Mouse (Mus musculus): ENCODE measurements around the gene Slc25a3. TPM values are rescaled to one million over a fixed set of nuclear protein-coding genes. Genes with fewer than 3 reads are reported as not detected.

Slc25a3 gene
- total and polyA plus RNA-seq, 3 experiments, result 428 to 792 (median 509) TPM

DNA sequence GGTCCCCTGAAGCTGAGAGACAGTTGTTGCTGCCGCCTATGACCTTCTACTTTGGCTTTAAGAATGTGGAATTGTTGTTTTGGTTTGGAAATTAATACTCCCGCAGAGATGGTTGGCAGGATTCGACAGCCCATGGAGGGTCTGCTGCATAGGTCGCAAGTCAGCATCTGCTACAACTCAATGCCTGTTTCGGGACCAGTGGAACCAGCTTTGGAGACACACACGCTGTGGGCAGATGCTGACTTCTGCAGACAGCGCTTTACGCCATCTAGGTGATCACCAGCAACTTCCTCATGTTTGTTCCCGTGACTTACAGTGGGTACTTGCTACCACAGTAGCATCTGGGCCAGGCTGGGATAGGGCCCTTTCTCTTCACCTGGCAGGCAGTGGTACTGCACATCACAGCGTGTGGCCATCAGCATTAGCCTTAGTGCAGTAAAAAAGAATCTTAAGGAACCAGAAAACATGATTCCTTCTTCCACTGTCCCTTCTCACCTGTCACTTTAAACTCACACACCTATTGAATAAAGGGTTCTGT lies 18.9 kb upstream of the Slc25a3 start:
- Histone ChIP-seq H3K27ac (ENCODE audit: insufficient read depth, low read depth) (no peak overlapping the region), H3K79me2 (replicated peaks; ENCODE audit: control insufficient read depth, extremely low read depth, insufficient read depth, poor library complexity, severe bottlenecking) (no peaks in the 10 kb centered on the region), H3K4me1 (ENCODE audit: control insufficient read depth in 1 of 2, insufficient read depth in 2 of 2) (peaks cover 0 to 33% of the 10 kb centered on the region in 2 experiments; a peak in 3 of 4 replicates), H3K4me2 (ENCODE audit: insufficient read depth, low read depth, poor library complexity, severe bottlenecking) (no peak overlapping the region), H3K9ac (ENCODE audit: insufficient read depth, low read depth) (no peak overlapping the region), H3K9me3 (replicated peaks; ENCODE audit: low read length) (no peaks in the 10 kb centered on the region), H3K4me3 (replicated peaks in 1 of 3; ENCODE audit: low read depth in 2 of 3, low read length in 2 of 3, poor library complexity in 1 of 3) (no peak overlapping the region), H3K27me3 (replicated peaks) (no peaks in the 10 kb centered on the region), H3K36me3 (replicated peaks in 1 of 2; ENCODE audit: control insufficient read depth in 1 of 2, insufficient read depth in 1 of 2, low read length in 1 of 2) (peaks cover 13 to 25% of the 10 kb centered on the region in 2 experiments)
- no peak for DNase-seq (ENCODE audit: extremely low read depth)
- in situ Hi-C loops (cut with MboI; ENCODE audit: low pct_ligation_motif_present, low pct_unique_long_range_greater_than_20kb, low sequenced_read_pairs), result loop anchor here (5.0 to 10.0 kb wide), 2 partner anchors 65 to 418 kb away; no protein-coding TSS in a partner anchor
- dilution Hi-C loops (cut with MboI; ENCODE audit: extremely low pct_ligation_motif_present, extremely low pct_unique_long_range_greater_than_20kb, low sequenced_read_pairs), result no loop called here
- TF ChIP-seq SIN3A (IDR thresholded peaks at IDR 0.05; ENCODE audit: low read length) (no peak), KAT2A (IDR thresholded peaks at IDR 0.05; ENCODE audit: insufficient replicate concordance, low read length) (no peak), BHLHE40 (IDR thresholded peaks at IDR 0.05; ENCODE audit: low read depth, low read length) (no peak), UBTF (IDR thresholded peaks at IDR 0.05; ENCODE audit: low read depth, low read length) (no peak), ETS1 (conservative IDR thresholded peaks at IDR 0.05; ENCODE audit: low read depth, low read length) (no peak), POLR2A (IDR thresholded peaks at IDR 0.05; ENCODE audit: low read depth, low read length) (no peak), ZMIZ1 (IDR thresholded peaks at IDR 0.05; ENCODE audit: low read depth, low read length) (no peak), RCOR1 (conservative IDR thresholded peaks at IDR 0.05; ENCODE audit: low read depth, low read length) (no peak), ZC3H11A (IDR thresholded peaks at IDR 0.05; ENCODE audit: low read depth, low read length) (no peak), EP300 (IDR thresholded peaks at IDR 0.05; ENCODE audit: low read length) (no peak), POLR2AphosphoS2 (IDR thresholded peaks at IDR 0.05; ENCODE audit: low read depth, low read length) (no peak), JUND (conservative IDR thresholded peaks at IDR 0.05; ENCODE audit: low read depth, low read length) (no peak), GABPA (IDR thresholded peaks at IDR 0.05; ENCODE audit: insufficient replicate concordance, low read depth, low read length) (no peak), CHD2 (IDR thresholded peaks at IDR 0.05; ENCODE audit: low read length) (no peak), E2F4 (IDR thresholded peaks at IDR 0.05; ENCODE audit: insufficient replicate concordance, low read depth, low read length) (no peak), MEF2A (IDR thresholded peaks at IDR 0.05; ENCODE audit: borderline replicate concordance, low read depth, low read length) (no peak), MAZ (IDR thresholded peaks at IDR 0.05; ENCODE audit: low read depth, low read length) (no peak)

DNA sequence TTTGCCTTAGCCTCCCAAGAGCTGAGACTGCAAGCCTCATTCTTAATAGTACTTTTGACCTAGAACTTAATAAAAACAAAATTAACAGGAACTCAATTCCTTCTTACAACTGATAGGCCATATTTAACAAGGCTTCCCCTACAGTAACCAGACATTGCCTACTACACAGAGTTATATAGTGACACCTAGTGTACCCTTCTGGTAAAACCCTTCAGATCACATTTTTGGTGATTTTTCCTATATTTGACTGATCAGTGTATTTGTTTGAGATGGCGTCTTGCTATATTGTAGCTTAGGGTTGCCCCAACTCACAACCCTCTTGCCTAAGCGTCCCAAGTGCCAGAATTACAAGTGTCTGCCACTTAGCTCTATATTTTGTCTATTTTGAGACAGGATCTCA lies 17.7 kb upstream of the Slc25a3 start:
- TF ChIP-seq ZC3H11A (IDR thresholded peaks at IDR 0.05; ENCODE audit: low read depth, low read length) (peak; percentile 61; the same call in 1 of the 2 replicates), MYC (IDR thresholded peaks at IDR 0.05; ENCODE audit: low read depth, low read length) (peak; percentile 63; the same call in 1 of the 2 replicates), JUN (IDR thresholded peaks at IDR 0.05; ENCODE audit: insufficient read depth, low read depth, low read length) (no peak), BHLHE40 (IDR thresholded peaks at IDR 0.05; ENCODE audit: low read depth, low read length) (no peak), UBTF (IDR thresholded peaks at IDR 0.05; ENCODE audit: low read depth, low read length) (no peak), TCF12 (IDR thresholded peaks at IDR 0.05; ENCODE audit: low read depth, low read length) (0 out of 2 replicates have a peak, but pooled peaks have one; percentile 18), CTCF (conservative IDR thresholded peaks at IDR 0.05 in 1 of 2, IDR thresholded peaks at IDR 0.05 in 1 of 2; ENCODE audit: low read depth in 2 of 2, low read length in 2 of 2) (peak; percentile 15 to 88; a peak in 3 of 4 replicates), SMC3 (IDR thresholded peaks at IDR 0.05; ENCODE audit: low read depth, low read length) (peak; percentile 85), MAX (IDR thresholded peaks at IDR 0.05; ENCODE audit: low read length) (0 out of 2 replicates have a peak, but pooled peaks have one; percentile 17), RAD21 (IDR thresholded peaks at IDR 0.05; ENCODE audit: low read depth, low read length) (peak; percentile 97), NRF1 (IDR thresholded peaks at IDR 0.05; ENCODE audit: low read depth, low read length) (no peak), SIN3A (IDR thresholded peaks at IDR 0.05; ENCODE audit: low read length) (0 out of 2 replicates have a peak, but pooled peaks have one; percentile 33), IRF4 (IDR thresholded peaks at IDR 0.05; ENCODE audit: low read depth, low read length) (no peak), NELFE (IDR thresholded peaks at IDR 0.05; ENCODE audit: low read depth, low read length) (0 out of 2 replicates have a peak, but pooled peaks have one; percentile 28), E2F4 (IDR thresholded peaks at IDR 0.05; ENCODE audit: insufficient replicate concordance, low read depth, low read length) (0 out of 2 replicates have a peak, but pooled peaks have one; percentile 28)
- in situ Hi-C loops (cut with MboI; ENCODE audit: low pct_ligation_motif_present, low pct_unique_long_range_greater_than_20kb, low sequenced_read_pairs), result loop anchor here (5.0 to 10.0 kb wide), 2 partner anchors 64 to 417 kb away; no protein-coding TSS in a partner anchor
- DNase-seq (ENCODE audit: extremely low read depth), result peak; percentile 75
- Histone ChIP-seq H3K4me3 (replicated peaks in 1 of 3; ENCODE audit: low read depth in 2 of 3, low read length in 2 of 3, poor library complexity in 1 of 3) (no peak overlapping the region), H3K9me3 (replicated peaks; ENCODE audit: low read length) (no peaks in the 10 kb centered on the region), H3K27me3 (replicated peaks) (no peaks in the 10 kb centered on the region), H3K4me2 (ENCODE audit: insufficient read depth, low read depth, poor library complexity, severe bottlenecking) (no peak overlapping the region), H3K9ac (ENCODE audit: insufficient read depth, low read depth) (no peak overlapping the region), H3K4me1 (ENCODE audit: control insufficient read depth in 1 of 2, insufficient read depth in 2 of 2) (peaks cover 0 to 31% of the 10 kb centered on the region in 2 experiments; a peak in 3 of 4 replicates), H3K27ac (ENCODE audit: insufficient read depth, low read depth) (no peak overlapping the region), H3K79me2 (replicated peaks; ENCODE audit: control insufficient read depth, extremely low read depth, insufficient read depth, poor library complexity, severe bottlenecking) (no peaks in the 10 kb centered on the region), H3K36me3 (replicated peaks in 1 of 2; ENCODE audit: control insufficient read depth in 1 of 2, insufficient read depth in 1 of 2, low read length in 1 of 2) (peaks cover 9 to 15% of the 10 kb centered on the region in 2 experiments)
- dilution Hi-C loops (cut with MboI; ENCODE audit: extremely low pct_ligation_motif_present, extremely low pct_unique_long_range_greater_than_20kb, low sequenced_read_pairs), result no loop called here
